Mouse (Mus musculus) lung, adult 2 months (tissue): ENCODE results near the gene Arpc4.

Experiments
- CTCF ChIP-seq: fragments of 200-500 bp; IDR thresholded peaks from 2 replicates; pipeline ENCODE4 v1.5.1; 2011; ENCODE audit warnings: mild to moderate bottlenecking, low read length, control low read depth; ENCODE audit not compliant: insufficient read depth
- POLR2A ChIP-seq: fragments of 200-500 bp; IDR thresholded peaks from 2 replicates; pipeline ENCODE4 v1.6.1; 2011; ENCODE audit warnings: low read depth, mild to moderate bottlenecking, control low read depth, low read length, borderline replicate concordance; ENCODE audit errors: extremely low read depth

DNA sequence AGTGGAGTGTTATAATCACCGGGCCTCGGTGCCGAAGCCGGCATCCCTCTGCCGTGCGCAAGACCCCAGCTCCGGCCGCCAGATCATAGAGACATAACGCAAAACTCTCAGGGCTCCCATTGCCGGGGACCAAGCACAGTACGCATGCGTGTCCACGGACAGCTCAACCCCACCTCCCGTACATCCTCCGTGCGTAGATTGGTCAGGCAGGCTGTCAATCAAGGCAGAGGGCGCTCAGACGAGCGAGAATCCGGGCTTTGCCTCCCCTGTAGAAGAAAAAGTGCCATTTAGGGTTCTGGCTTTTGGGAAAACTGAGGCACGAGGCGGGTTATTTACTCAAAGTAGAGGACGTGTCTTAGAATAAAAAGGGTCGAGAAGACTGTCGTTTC, 41.3 kb downstream of the Arpc4 start, which contains the start of gene Rpusd3:
- no peak for TF ChIP-seq CTCF
- TF ChIP-seq POLR2A, result peak; percentile 90; the same call in 1 of the 2 replicates
